Comparison of ENCODE assay signal across 8 mouse cellular contexts in the genomic region with DNA sequence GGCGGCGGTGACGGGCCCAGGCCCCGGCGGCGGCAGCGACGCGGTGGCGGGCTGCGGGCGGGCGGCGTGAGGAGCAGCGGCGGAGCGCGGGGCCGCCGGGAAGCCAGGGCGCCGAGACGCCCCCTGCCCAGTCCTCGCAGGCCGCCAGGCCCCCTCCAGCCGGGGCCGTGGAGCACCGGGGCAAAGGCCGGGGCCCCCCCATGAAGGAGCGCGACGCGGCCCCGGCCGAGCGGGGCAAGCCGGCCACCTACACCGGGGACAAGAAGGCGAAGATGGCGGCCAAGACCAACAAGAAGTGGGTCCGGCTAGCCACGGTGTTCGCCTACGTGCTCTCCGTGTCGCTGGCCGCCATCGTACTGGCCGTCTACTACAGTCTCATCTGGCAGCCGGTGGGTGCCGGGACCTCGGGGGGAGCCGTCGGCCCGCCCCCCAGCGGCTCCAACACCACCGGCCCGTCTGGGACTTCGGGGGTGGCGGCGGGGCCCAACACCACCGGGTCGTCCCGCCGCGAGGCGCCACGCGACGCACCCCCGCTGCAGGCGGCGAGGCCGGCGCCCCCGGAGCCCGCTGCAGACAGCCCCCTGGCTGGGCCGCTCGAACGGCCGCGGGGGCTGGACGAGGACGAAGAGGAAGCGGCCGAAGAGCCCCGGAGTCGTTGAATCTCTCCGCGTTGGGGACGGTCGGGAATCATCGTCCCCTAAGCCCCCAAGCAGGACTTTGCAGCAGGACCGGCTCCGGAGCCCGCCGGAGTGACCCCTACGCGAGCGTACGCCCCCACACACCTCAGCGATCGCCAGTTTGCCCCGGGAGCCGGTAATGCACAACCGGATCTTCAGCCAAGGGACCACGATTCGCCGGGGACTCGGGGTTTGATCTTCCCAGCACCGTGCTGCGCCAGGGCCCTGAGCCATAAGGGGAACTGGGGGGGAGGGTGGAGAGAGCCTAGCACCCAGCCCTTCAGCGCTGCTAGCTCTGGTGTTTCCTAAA. TPM values are rescaled to one million over a fixed set of nuclear protein-coding genes. Genes with fewer than 3 reads are reported as not detected.
DNase-seq lines count a peak whose midpoint lies in the region; ATAC-seq and TF ChIP-seq lines count a peak whose summit lies in the region.

No protein-coding gene starts in this region.

- WGBS in lung, embryonic 14.5 days: under 1% methylated on average over 106 of the region's 113 CpGs
- under 1% methylated on average over 80 of the region's 113 CpGs for WGBS in hindbrain, postnatal 0 days
- under 1% methylated on average over 113 of the region's 113 CpGs for WGBS in liver, embryonic 15.5 days (ENCODE audit: insufficient replicate concordance)
- 2% methylated on average over 109 of the region's 113 CpGs for WGBS in olfactory bulb, adult 2 months

- peak overlapping the region; percentile 38; the same call in 1 of the 2 replicates for H3K27ac ChIP-seq in lung, embryonic 14.5 days (ENCODE audit: low read depth)
- peak overlapping the region; percentile 76 for H3K27ac ChIP-seq in hindbrain, postnatal 0 days
- peak overlapping the region; percentile 68 for H3K27ac ChIP-seq in liver, embryonic 15.5 days (replicated peaks)
- peak overlapping the region; percentile 24 for H3K27ac ChIP-seq in olfactory bulb, adult 2 months (ENCODE audit: insufficient read depth, low read depth, low read length)

- H3K27me3 ChIP-seq in lung, embryonic 14.5 days (ENCODE audit: insufficient read depth, low read length): peaks cover 9% of the 10 kb centered on the region
- no peaks in the 10 kb centered on the region for H3K27me3 ChIP-seq in hindbrain, postnatal 0 days (ENCODE audit: insufficient read depth, low read length)
- H3K27me3 ChIP-seq in liver, embryonic 15.5 days: peaks cover 32% of the 10 kb centered on the region

- H3K4me1 ChIP-seq in lung, embryonic 14.5 days (ENCODE audit: insufficient read depth): peaks cover 11% of the 10 kb centered on the region
- H3K4me1 ChIP-seq in hindbrain, postnatal 0 days (ENCODE audit: insufficient read depth, low read length): peaks cover 16% of the 10 kb centered on the region
- peaks cover 64% of the 10 kb centered on the region for H3K4me1 ChIP-seq in liver, embryonic 15.5 days (replicated peaks)
- peaks cover 23% of the 10 kb centered on the region for H3K4me1 ChIP-seq in olfactory bulb, adult 2 months (ENCODE audit: control insufficient read depth, insufficient read depth, low read length)

- peak overlapping the region; percentile 91 for H3K4me2 ChIP-seq in lung, embryonic 14.5 days
- peak overlapping the region; percentile 91 for H3K4me2 ChIP-seq in hindbrain, postnatal 0 days (ENCODE audit: low read depth, low read length)
- H3K4me2 ChIP-seq in liver, embryonic 15.5 days: peak overlapping the region; percentile 100

- DNase-seq in lung, embryonic 14.5 days: peak; percentile 55
- DNase-seq in lung, postnatal 25 days (ENCODE audit: low spot score): no peak
- peak; percentile 42 to 54 for DNase-seq in adrenal gland, postnatal 36 days
- peak; percentile 54 for DNase-seq in hindbrain, postnatal 0 days (ENCODE audit: low spot score)
- no peak for DNase-seq in layer of hippocampus, adult 18-20 months (ENCODE audit: low spot score in 2 of 2)

- no peaks in the 10 kb centered on the region for H3K9me3 ChIP-seq in lung, embryonic 14.5 days (ENCODE audit: low read depth, low read length)
- no peaks in the 10 kb centered on the region for H3K9me3 ChIP-seq in hindbrain, postnatal 0 days (ENCODE audit: low read length)
- no peaks in the 10 kb centered on the region for H3K9me3 ChIP-seq in liver, embryonic 15.5 days (replicated peaks)

- ATAC-seq in lung, embryonic 14.5 days (ENCODE audit: insufficient read depth): peak; percentile 53
- ATAC-seq in erythroid progenitor cell, adult 5-6 weeks (replicated peaks; ENCODE audit: low FRiP score, poor library complexity, severe bottlenecking): peak; percentile 25; the same call in 1 of the 2 replicates
- peak; percentile 58 for ATAC-seq in hindbrain, postnatal 0 days
- ATAC-seq in liver, embryonic 15.5 days (ENCODE audit: insufficient read depth): peak; percentile 51

- no peak for TF ChIP-seq CTCF in lung, embryonic 14.5 days (IDR thresholded peaks at IDR 0.05; ENCODE audit: low read depth)
- no peak for TF ChIP-seq CTCF in hindbrain, postnatal 0 days (IDR thresholded peaks at IDR 0.05; ENCODE audit: low read depth)
- no peak for TF ChIP-seq CTCF in olfactory bulb, adult 2 months (IDR thresholded peaks at IDR 0.05; ENCODE audit: insufficient read depth, low read depth, low read length)

- TF ChIP-seq POLR2A in olfactory bulb, adult 2 months (IDR thresholded peaks at IDR 0.05; ENCODE audit: insufficient read depth, low read depth, low read length): no peak

- peak overlapping the region; percentile 80 for H3K9ac ChIP-seq in lung, embryonic 14.5 days
- peak overlapping the region; percentile 73 for H3K9ac ChIP-seq in hindbrain, postnatal 0 days (replicated peaks; ENCODE audit: low read length)
- H3K9ac ChIP-seq in liver, embryonic 15.5 days: peak overlapping the region; percentile 92

- 0 out of 2 replicates have a peak, but pooled peaks cover 6% of the 10 kb centered on the region for H3K36me3 ChIP-seq in lung, embryonic 14.5 days (ENCODE audit: insufficient read depth)
- H3K36me3 ChIP-seq in hindbrain, postnatal 0 days (ENCODE audit: insufficient read depth, low read length): no peaks in the 10 kb centered on the region
- H3K36me3 ChIP-seq in liver, embryonic 15.5 days (replicated peaks): peaks cover 21% of the 10 kb centered on the region

- peak overlapping the region; percentile 76 for H3K4me3 ChIP-seq in lung, embryonic 14.5 days (ENCODE audit: low read depth, low read length)
- peak overlapping the region; percentile 77 for H3K4me3 ChIP-seq in hindbrain, postnatal 0 days (ENCODE audit: low read length)
- peak overlapping the region; percentile 94 for H3K4me3 ChIP-seq in liver, embryonic 15.5 days (replicated peaks)
- peak overlapping the region; percentile 96 for H3K4me3 ChIP-seq in olfactory bulb, adult 2 months (ENCODE audit: insufficient read depth, low read depth, low read length)

RNA-seq across cellular contexts. Expression of gene Inafm2, which starts 0.7 kb away (rescaled TPM):
- 24.3 and 25.0 TPM in 2 replicates for polyA plus RNA-seq in lung, embryonic 14.5 days (2014; fragmentation: Nextera tagmentation; extraction: Ambion mirVana)
- 10 to 100 TPM; 35.5 to 40.5 TPM for total RNA-seq in adrenal gland, postnatal 36 days (2021)
- 5.0 and 8.4 TPM in 2 replicates for total RNA-seq in erythroid progenitor cell, adult 5-6 weeks (2015; ENCODE audit: low replicate concordance)
- 1.3 and 3.6 TPM in 2 replicates for total RNA-seq in erythroid progenitor cell, adult 5-6 weeks (2017; ENCODE audit: low replicate concordance)
- total RNA-seq in hindbrain, postnatal 0 days (2014; rRNA removed): 19.8 and 21.1 TPM in 2 replicates
- polyA plus RNA-seq in hindbrain, postnatal 0 days (2015; fragmentation: Nextera tagmentation; extraction: Ambion mirVana): 18.9 TPM in 2 replicates
- polyA plus RNA-seq in liver, embryonic 15.5 days (2015; fragmentation: Nextera tagmentation; extraction: Ambion mirVana): 12.3 and 12.6 TPM in 2 replicates
- polyA plus RNA-seq in olfactory bulb, adult 2 months (2012; ENCODE audit: insufficient read depth, insufficient read length, low replicate concordance, missing spikeins): not detected in 2 replicates
- total RNA-seq in layer of hippocampus, adult 18-20 months (2021): 10 to 100 TPM; 71.4 to 77.5 TPM

RNA-seq across cellular contexts. Expression of gene Ccdc9b, which starts 16.3 kb away (rescaled TPM):
- 0.50 and 0.55 TPM in 2 replicates for polyA plus RNA-seq in lung, embryonic 14.5 days (2014; fragmentation: Nextera tagmentation; extraction: Ambion mirVana)
- total RNA-seq in adrenal gland, postnatal 36 days (2021): 1 to 10 TPM; 4.8 to 5.6 TPM
- total RNA-seq in erythroid progenitor cell, adult 5-6 weeks (2015; ENCODE audit: low replicate concordance): 2.1 TPM in 1 of 2 replicates, not detected in the other
- total RNA-seq in erythroid progenitor cell, adult 5-6 weeks (2017; ENCODE audit: low replicate concordance): 0.30 and 0.51 TPM in 2 replicates
- total RNA-seq in hindbrain, postnatal 0 days (2014; rRNA removed): 1.4 and 3.9 TPM in 2 replicates
- polyA plus RNA-seq in hindbrain, postnatal 0 days (2015; fragmentation: Nextera tagmentation; extraction: Ambion mirVana): 0.70 and 0.84 TPM in 2 replicates
- polyA plus RNA-seq in liver, embryonic 15.5 days (2015; fragmentation: Nextera tagmentation; extraction: Ambion mirVana): 0.20 and 0.29 TPM in 2 replicates
- not detected in 2 replicates for polyA plus RNA-seq in olfactory bulb, adult 2 months (2012; ENCODE audit: insufficient read depth, insufficient read length, low replicate concordance, missing spikeins)
- total RNA-seq in layer of hippocampus, adult 18-20 months (2021): 1 to 10 TPM; 6.5 to 6.7 TPM

RNA-seq across cellular contexts. Expression of gene Plcb2, which starts 18.0 kb away (rescaled TPM):
- polyA plus RNA-seq in lung, embryonic 14.5 days (2014; fragmentation: Nextera tagmentation; extraction: Ambion mirVana): 1.3 and 1.5 TPM in 2 replicates
- 1 to 10 TPM; 1.4 to 1.7 TPM for total RNA-seq in adrenal gland, postnatal 36 days (2021)
- total RNA-seq in erythroid progenitor cell, adult 5-6 weeks (2015; ENCODE audit: low replicate concordance): 14.3 and 18.4 TPM in 2 replicates
- 9.8 and 12.3 TPM in 2 replicates for total RNA-seq in erythroid progenitor cell, adult 5-6 weeks (2017; ENCODE audit: low replicate concordance)
- total RNA-seq in hindbrain, postnatal 0 days (2014; rRNA removed): 1.7 and 4.5 TPM in 2 replicates
- 0.61 and 0.69 TPM in 2 replicates for polyA plus RNA-seq in hindbrain, postnatal 0 days (2015; fragmentation: Nextera tagmentation; extraction: Ambion mirVana)
- 2.3 and 2.9 TPM in 2 replicates for polyA plus RNA-seq in liver, embryonic 15.5 days (2015; fragmentation: Nextera tagmentation; extraction: Ambion mirVana)
- not detected in 2 replicates for polyA plus RNA-seq in olfactory bulb, adult 2 months (2012; ENCODE audit: insufficient read depth, insufficient read length, low replicate concordance, missing spikeins)
- 1 to 10 TPM; 2.2 to 2.5 TPM for total RNA-seq in layer of hippocampus, adult 18-20 months (2021)

RNA-seq across cellular contexts. Expression of gene Phgr1, which starts 26.4 kb away (rescaled TPM):
- polyA plus RNA-seq in lung, embryonic 14.5 days (2014; fragmentation: Nextera tagmentation; extraction: Ambion mirVana): not detected in 2 replicates
- not detected for total RNA-seq in adrenal gland, postnatal 36 days (2021)
- total RNA-seq in erythroid progenitor cell, adult 5-6 weeks (2015; ENCODE audit: low replicate concordance): not detected in 2 replicates
- not detected in 2 replicates for total RNA-seq in erythroid progenitor cell, adult 5-6 weeks (2017; ENCODE audit: low replicate concordance)
- total RNA-seq in hindbrain, postnatal 0 days (2014; rRNA removed): not detected in 2 replicates
- not detected in 2 replicates for polyA plus RNA-seq in hindbrain, postnatal 0 days (2015; fragmentation: Nextera tagmentation; extraction: Ambion mirVana)
- not detected in 2 replicates for polyA plus RNA-seq in liver, embryonic 15.5 days (2015; fragmentation: Nextera tagmentation; extraction: Ambion mirVana)
- not detected in 2 replicates for polyA plus RNA-seq in olfactory bulb, adult 2 months (2012; ENCODE audit: insufficient read depth, insufficient read length, low replicate concordance, missing spikeins)
- total RNA-seq in layer of hippocampus, adult 18-20 months (2021): not detected

RNA-seq across cellular contexts. Expression of gene Disp2, which starts 33.3 kb away (rescaled TPM):
- 0.59 and 0.64 TPM in 2 replicates for polyA plus RNA-seq in lung, embryonic 14.5 days (2014; fragmentation: Nextera tagmentation; extraction: Ambion mirVana)
- total RNA-seq in adrenal gland, postnatal 36 days (2021): 10 to 100 TPM; 20.6 to 26.4 TPM
- not detected in 2 replicates for total RNA-seq in erythroid progenitor cell, adult 5-6 weeks (2015; ENCODE audit: low replicate concordance)
- total RNA-seq in erythroid progenitor cell, adult 5-6 weeks (2017; ENCODE audit: low replicate concordance): 0.26 TPM in 1 of 2 replicates, not detected in the other
- total RNA-seq in hindbrain, postnatal 0 days (2014; rRNA removed): 175 and 188 TPM in 2 replicates
- 56.4 and 70.4 TPM in 2 replicates for polyA plus RNA-seq in hindbrain, postnatal 0 days (2015; fragmentation: Nextera tagmentation; extraction: Ambion mirVana)
- polyA plus RNA-seq in liver, embryonic 15.5 days (2015; fragmentation: Nextera tagmentation; extraction: Ambion mirVana): 0.26 and 0.32 TPM in 2 replicates
- polyA plus RNA-seq in olfactory bulb, adult 2 months (2012; ENCODE audit: insufficient read depth, insufficient read length, low replicate concordance, missing spikeins): 69.0 TPM in 1 of 2 replicates, not detected in the other
- 100 to 1,000 TPM; 261 to 266 TPM for total RNA-seq in layer of hippocampus, adult 18-20 months (2021)

Comparison
In these comparisons a context has a peak if more than half of its experiments do, and no peak if none do; other contexts are left out.
1. DNase-seq: peak in lung, embryonic 14.5 days (single experiment), adrenal gland, postnatal 36 days (2 of 2) and hindbrain, postnatal 0 days (single experiment); none in lung, postnatal 25 days (single experiment) and layer of hippocampus, adult 18-20 months (0 of 2).
2. H3K27ac ChIP-seq: peak in every context shown above with its lines; median percentile 76 in hindbrain, postnatal 0 days; 68 in liver, embryonic 15.5 days; 38 in lung, embryonic 14.5 days; 24 in olfactory bulb, adult 2 months.
3. Peak in every context shown above with its lines, with median percentiles within 50 percentile points of each other: ATAC-seq, H3K4me2 ChIP-seq, H3K4me3 ChIP-seq and H3K9ac ChIP-seq.